In genomic region chr4:129024775-129025174, GRCm38 (mm10) we compare ENCODE assay signal across 9 mouse cellular contexts. TPM values are rescaled to one million over a fixed set of nuclear protein-coding genes. Genes with fewer than 3 reads are reported as not detected.
DNase-seq lines count a peak whose midpoint lies in the region; ATAC-seq and TF ChIP-seq lines count a peak whose summit lies in the region.
"Had no signal": no experiment of that assay in that cellular context is flagged by ENCODE, and none has a peak within 500 bp of the region (broad histone marks: within the 10 kb centered on the region; RNA-seq: fewer than 3 reads in every experiment).

No protein-coding gene starts in this region.

- H3K27me3 ChIP-seq in liver, embryonic 15.5 days: no peaks in the 10 kb centered on the region
- H3K27me3 ChIP-seq in stomach, postnatal 0 days (ENCODE audit: control insufficient read depth, insufficient read depth, low read length): no peaks in the 10 kb centered on the region
- H3K27me3 ChIP-seq: Patski had no signal

- H3K9ac ChIP-seq in liver, embryonic 15.5 days: no peak overlapping the region
- peak overlapping the region; percentile 41 for H3K9ac ChIP-seq in stomach, postnatal 0 days (ENCODE audit: low read length)

- TF ChIP-seq CTCF in stomach, postnatal 0 days (IDR thresholded peaks at IDR 0.05; ENCODE audit: low read depth): no peak

- H3K4me3 ChIP-seq in liver, embryonic 15.5 days (replicated peaks): no peak overlapping the region
- no peak overlapping the region for H3K4me3 ChIP-seq in stomach, postnatal 0 days (ENCODE audit: low read depth, low read length)

- peak; percentile 86 for DNase-seq in left cerebral cortex, postnatal 4 days
- no peak for DNase-seq in left cerebral cortex, adult 8-10 months (ENCODE audit: low spot score in 2 of 2)
- peak; percentile 67 for DNase-seq in brain, adult 2 months (ENCODE audit: low read depth, low spot score)
- peak; percentile 76 for DNase-seq in stomach, postnatal 0 days (ENCODE audit: low spot score)
- no peak for DNase-seq in left cerebral cortex, adult 11 months (ENCODE audit: low spot score)

- H3K36me3 ChIP-seq in liver, embryonic 15.5 days (replicated peaks): no peaks in the 10 kb centered on the region
- H3K36me3 ChIP-seq in stomach, postnatal 0 days (ENCODE audit: control insufficient read depth, insufficient read depth, low read length): no peaks in the 10 kb centered on the region

- 13% methylated on average over 6 of the region's 6 CpGs for WGBS in liver, embryonic 15.5 days (ENCODE audit: insufficient replicate concordance)
- WGBS in stomach, postnatal 0 days: 9% methylated on average over 6 of the region's 6 CpGs

- peak; percentile 68 to 90 for ATAC-seq in hematopoietic stem cell, adult 5-6 weeks (replicated peaks in 1 of 2; ENCODE audit: insufficient read depth in 1 of 2, low FRiP score in 2 of 2, low TSS enrichment in 1 of 2, low read depth in 1 of 2, poor library complexity in 2 of 2, severe bottlenecking in 2 of 2)
- ATAC-seq in liver, embryonic 15.5 days (ENCODE audit: insufficient read depth): peak; percentile 58
- peak; percentile 88 for ATAC-seq in stomach, postnatal 0 days (ENCODE audit: low FRiP score, low TSS enrichment)
- no peak for ATAC-seq in monocyte, adult 5-6 weeks (replicated peaks; ENCODE audit: insufficient number of reproducible peaks, low FRiP score, low TSS enrichment, poor library complexity, severe bottlenecking)
- ATAC-seq: Patski had no signal

- no peaks in the 10 kb centered on the region for H3K9me3 ChIP-seq in liver, embryonic 15.5 days (replicated peaks)
- no peaks in the 10 kb centered on the region for H3K9me3 ChIP-seq in stomach, postnatal 0 days (ENCODE audit: control insufficient read depth, low read length)

- TF ChIP-seq EP300 in stomach, postnatal 0 days (optimal IDR thresholded peaks at IDR 0.05): no peak

- intact Hi-C loops in left cerebral cortex, postnatal 4 days (cut with DNase I): no loop called here

- H3K4me1 ChIP-seq in liver, embryonic 15.5 days (replicated peaks): peaks cover 22% of the 10 kb centered on the region
- 0 out of 2 replicates have a peak, but pooled peaks cover 2% of the 10 kb centered on the region for H3K4me1 ChIP-seq in stomach, postnatal 0 days (replicated peaks; ENCODE audit: control insufficient read depth, insufficient read depth)

- 0 out of 2 replicates have a peak overlapping the region, but pooled peaks have one; percentile 1 for H3K4me2 ChIP-seq in liver, embryonic 15.5 days
- no peak overlapping the region for H3K4me2 ChIP-seq in stomach, postnatal 0 days (replicated peaks; ENCODE audit: low read depth)

- peak overlapping the region; percentile 45; the same call in 1 of the 2 replicates for H3K27ac ChIP-seq in liver, embryonic 15.5 days (replicated peaks)
- peak overlapping the region; percentile 5; the same call in 1 of the 2 replicates for H3K27ac ChIP-seq in stomach, postnatal 0 days (replicated peaks)

RNA-seq across cellular contexts. Expression of gene Ak2, which starts 33.0 kb away (rescaled TPM):
- total RNA-seq in left cerebral cortex, postnatal 4 days (2021): 10 to 100 TPM; 33.5 to 33.8 TPM
- 10 to 100 TPM; 23.4 to 28.1 (median 25.2) TPM for total RNA-seq in left cerebral cortex, adult 8-10 months (2022)
- total RNA-seq in hematopoietic stem cell, adult 5-6 weeks (2017): 129 and 145 TPM in 2 replicates
- polyA plus RNA-seq in liver, embryonic 15.5 days (2015; fragmentation: Nextera tagmentation; extraction: Ambion mirVana): 119 and 121 TPM in 2 replicates
- polyA plus RNA-seq in stomach, postnatal 0 days (2015; fragmentation: Nextera tagmentation; extraction: Ambion mirVana): 137 and 138 TPM in 2 replicates
- 62.2 to 89.0 TPM (median 73.4 TPM) in 3 replicates for total RNA-seq in monocyte, adult 5-6 weeks (2017)

RNA-seq across cellular contexts. Expression of gene Rnf19b, which starts 33.3 kb away (rescaled TPM):
- 100 to 1,000 TPM in 1 of 2 experiments, 10 to 100 TPM in 1; 97.9 to 102 TPM for total RNA-seq in left cerebral cortex, postnatal 4 days (2021)
- total RNA-seq in left cerebral cortex, adult 8-10 months (2022): 10 to 100 TPM; 50.2 to 60.3 (median 52.6) TPM
- total RNA-seq in hematopoietic stem cell, adult 5-6 weeks (2017): 59.5 and 74.9 TPM in 2 replicates
- 4.8 and 5.5 TPM in 2 replicates for polyA plus RNA-seq in liver, embryonic 15.5 days (2015; fragmentation: Nextera tagmentation; extraction: Ambion mirVana)
- 7.0 and 7.6 TPM in 2 replicates for polyA plus RNA-seq in stomach, postnatal 0 days (2015; fragmentation: Nextera tagmentation; extraction: Ambion mirVana)
- total RNA-seq in monocyte, adult 5-6 weeks (2017): 223 to 304 TPM (median 264 TPM) in 3 replicates

Comparison
In these comparisons a context has a peak if more than half of its experiments do, and no peak if none do; other contexts are left out.
1. DNase-seq: peak in left cerebral cortex, postnatal 4 days (single experiment), brain, adult 2 months (single experiment) and stomach, postnatal 0 days (single experiment); none in left cerebral cortex, adult 8-10 months (0 of 2) and left cerebral cortex, adult 11 months (single experiment).